Mouse (Mus musculus): ENCODE measurements around the gene Tnfrsf4.

Gene Tnfrsf4

DNA sequence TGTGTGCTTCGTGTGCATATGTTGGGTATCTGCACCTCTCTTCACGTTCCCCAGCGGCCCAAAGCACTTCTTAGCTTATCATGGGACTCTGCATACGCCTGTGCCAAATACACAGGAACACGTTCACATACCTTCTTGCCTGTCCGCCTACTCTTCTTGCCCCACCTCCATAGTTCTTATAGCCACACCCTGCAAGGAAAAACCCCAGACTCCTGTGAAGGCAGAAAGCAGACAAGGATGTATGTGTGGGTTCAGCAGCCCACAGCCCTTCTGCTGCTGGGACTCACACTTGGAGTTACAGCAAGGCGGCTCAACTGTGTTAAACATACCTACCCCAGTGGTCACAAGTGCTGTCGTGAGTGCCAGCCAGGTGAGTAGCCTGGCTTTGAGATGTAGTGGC is at the start of gene Tnfrsf4:
Gene Tnfrsf4, plus strand, starts transcription at position 207 of the 400 bp plus-strand sequence.
- DNase-seq (ENCODE audit: low read depth, low spot score): peak; percentile 87

DNA sequence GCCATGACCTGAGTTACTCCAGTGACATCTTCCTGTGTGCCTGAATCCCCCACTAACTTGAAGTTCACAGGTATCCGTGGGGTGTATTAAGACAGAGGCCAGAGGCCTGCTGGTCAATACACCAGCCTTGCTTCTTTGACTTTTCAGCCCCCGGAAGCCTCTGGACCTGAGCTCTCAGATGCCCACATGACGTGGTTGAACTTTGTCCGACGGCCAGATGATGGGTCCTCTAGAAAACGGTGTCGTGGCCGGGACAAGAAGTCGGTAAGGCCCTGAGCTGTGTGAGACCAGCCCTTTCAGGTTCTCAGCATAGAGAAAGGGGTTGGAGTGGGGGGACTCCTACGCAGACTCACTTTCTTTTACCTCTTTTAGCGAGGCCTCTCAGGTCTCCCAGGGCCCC is 49.2 kb upstream of the Tnfrsf4 start:
- no peak for DNase-seq (ENCODE audit: low read depth, low spot score)

DNA sequence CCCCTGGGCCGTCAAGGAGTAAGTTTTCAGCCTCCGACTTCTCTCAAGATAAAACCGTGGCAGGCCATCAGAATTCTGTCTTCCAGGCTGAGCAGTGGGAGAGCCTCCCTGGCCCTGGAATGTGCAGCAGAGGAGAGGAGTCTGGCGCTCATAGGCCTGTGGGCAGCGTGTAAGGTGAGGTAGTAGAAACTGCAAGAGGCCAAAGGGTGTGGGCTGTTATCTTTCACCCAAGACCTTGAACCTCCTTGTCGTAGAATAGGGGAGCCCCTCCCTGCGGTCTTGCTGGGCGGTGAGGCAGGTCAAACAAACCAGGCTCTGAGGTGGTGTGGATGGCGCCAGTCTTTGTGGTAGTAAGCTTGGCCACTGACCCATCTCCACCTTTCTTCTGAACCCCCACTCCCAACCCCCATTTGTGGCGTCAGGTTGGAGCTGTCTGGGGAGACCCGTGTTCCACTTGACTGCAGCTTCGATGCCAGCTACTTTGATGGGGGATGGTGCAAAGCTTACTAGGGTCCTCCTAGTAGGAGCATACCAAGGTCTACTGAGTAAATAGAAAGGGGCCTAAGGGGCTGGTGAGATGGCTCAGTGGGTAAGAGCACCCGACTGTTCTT is 44.5 kb upstream of the Tnfrsf4 start:
- DNase-seq (ENCODE audit: low read depth, low spot score): no peak

- no peak for DNase-seq (ENCODE audit: low read depth, low spot score)
Observed at GRCm38 (mm10) chr4:155970286-155970685, 43.4 kb upstream of the Tnfrsf4 start.

GRCm38 (mm10) chr4:155972651-155973050 is 41.0 kb upstream of the Tnfrsf4 start:
- no peak for DNase-seq (ENCODE audit: low read depth, low spot score)

- DNase-seq (ENCODE audit: low read depth, low spot score): no peak
Observed at GRCm38 (mm10) chr4:155973239-155973638, 40.4 kb upstream of the Tnfrsf4 start.

- DNase-seq (ENCODE audit: low read depth, low spot score): no peak
Observed at GRCm38 (mm10) chr4:155981436-155982082, 32.1 kb upstream of the Tnfrsf4 start.

- no peak for DNase-seq (ENCODE audit: low read depth, low spot score)
Observed at GRCm38 (mm10) chr4:155983788-155984187, 29.9 kb upstream of the Tnfrsf4 start.

DNA sequence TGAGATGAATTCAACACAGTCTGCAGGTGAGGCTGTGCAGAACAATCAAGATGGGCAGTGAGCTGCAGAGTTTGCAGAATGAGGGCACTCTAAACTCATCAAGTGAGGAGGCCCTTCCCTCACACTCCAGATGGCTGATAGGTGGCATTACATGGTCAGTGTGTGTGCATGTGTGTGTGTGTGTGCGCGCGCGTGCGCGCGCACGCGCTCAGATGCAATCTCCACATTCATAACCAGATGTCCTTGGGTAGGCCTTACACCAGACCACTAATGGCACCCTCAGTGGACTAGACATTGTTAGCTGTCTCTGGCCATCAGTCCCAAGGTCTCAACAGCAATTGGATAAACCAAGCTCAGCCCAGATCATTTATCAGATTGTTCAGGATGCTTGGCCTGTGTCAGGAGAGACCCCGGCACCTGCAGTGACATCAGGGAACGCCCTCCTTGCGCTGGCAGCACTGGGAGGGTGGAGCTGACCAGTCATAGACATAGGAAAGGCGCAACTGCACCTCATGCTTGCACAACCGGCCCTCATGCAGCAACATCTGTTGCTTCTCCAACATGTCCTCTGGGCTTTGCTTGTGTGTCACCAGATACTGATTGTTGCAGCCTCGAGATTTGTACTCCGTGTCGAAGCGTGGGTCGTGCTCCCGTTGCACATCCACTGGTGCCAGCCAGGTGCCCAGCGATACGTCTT is 22.3 kb upstream of the Tnfrsf4 start:
- no peak for DNase-seq (ENCODE audit: low read depth, low spot score)

DNA sequence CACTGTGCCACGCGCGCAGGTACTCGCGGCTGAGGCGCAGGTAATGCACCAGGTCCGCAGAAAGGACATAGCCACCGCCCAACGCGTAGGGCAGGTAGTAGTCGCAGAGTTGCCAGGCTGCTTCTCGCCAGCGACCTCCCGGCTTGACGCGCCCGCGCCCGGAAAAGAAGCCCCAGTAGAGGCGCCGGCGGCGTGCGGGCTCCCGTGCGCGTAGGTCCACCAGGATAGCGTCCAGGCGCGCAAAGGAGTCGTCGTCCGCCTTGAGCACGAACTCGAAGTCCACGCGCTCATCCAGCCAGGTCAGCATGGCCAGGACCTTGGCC is 21.8 kb upstream of the Tnfrsf4 start:
- no peak for DNase-seq (ENCODE audit: low read depth, low spot score)

- DNase-seq (ENCODE audit: low read depth, low spot score): peak; percentile 93
Observed at GRCm38 (mm10) chr4:155992241-155992905, 21.3 kb upstream of the Tnfrsf4 start, which contains the start of the genes B3galt6 and Sdf4. Gene B3galt6, minus strand, starts transcription at chr4:155992649. Gene Sdf4, plus strand, starts transcription at chr4:155992872.

DNA sequence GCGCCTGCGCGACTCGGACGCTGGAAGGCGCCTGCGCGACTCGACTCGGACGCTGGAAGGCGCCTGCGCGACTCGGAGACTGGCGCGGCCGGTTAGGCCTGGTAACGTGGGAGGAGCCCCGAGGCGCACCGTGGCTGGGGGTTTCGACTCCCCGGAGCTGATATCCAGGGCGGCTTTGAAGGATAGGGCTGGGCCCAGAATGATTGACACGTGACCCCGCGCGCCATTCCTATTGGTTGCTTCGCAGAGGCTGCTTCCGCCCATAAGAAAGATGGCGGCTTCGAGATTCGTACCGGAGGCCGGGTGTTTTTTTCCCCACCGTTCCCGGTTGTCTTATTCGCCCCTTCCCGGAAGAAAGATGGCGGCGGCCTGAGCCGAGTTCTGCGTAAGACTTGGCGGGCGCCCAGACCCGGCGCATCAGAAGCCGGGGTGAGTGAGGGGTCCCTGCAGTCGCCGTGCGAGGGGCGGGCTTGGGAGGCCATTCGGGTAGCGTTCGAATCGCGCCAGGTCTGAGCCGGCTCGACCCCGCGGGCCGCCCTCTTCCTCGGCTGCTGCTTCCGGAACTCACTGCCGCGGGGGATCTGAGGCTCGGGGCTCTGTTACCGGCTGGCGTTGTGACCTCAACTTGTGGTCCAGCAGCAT is 20.6 kb upstream of the Tnfrsf4 start:
- peak; percentile 96 for DNase-seq (ENCODE audit: low read depth, low spot score)

- no peak for DNase-seq (ENCODE audit: low read depth, low spot score)
Observed at GRCm38 (mm10) chr4:155993606-155994005, 20.0 kb upstream of the Tnfrsf4 start.

DNA sequence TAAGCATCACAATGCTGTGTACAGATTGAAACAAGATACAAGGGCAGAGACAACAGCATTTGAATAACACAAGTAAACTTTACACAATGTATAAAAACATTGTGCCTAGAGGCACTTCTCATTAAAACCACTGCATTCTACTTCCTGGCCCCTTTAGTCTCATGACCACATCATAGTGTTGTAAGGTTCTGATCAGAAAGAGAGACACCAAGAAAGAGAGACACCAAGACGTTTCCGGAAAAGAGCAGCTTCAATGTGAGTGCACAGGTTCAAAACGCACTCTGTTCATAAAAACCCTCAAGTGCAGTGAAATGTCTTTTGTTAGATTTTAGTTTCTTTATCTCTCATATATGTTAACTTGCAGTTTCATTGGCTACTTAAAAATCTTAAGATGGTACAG is 9.5 kb upstream of the Tnfrsf4 start:
- peak; percentile 80 for DNase-seq (ENCODE audit: low read depth, low spot score)

DNA sequence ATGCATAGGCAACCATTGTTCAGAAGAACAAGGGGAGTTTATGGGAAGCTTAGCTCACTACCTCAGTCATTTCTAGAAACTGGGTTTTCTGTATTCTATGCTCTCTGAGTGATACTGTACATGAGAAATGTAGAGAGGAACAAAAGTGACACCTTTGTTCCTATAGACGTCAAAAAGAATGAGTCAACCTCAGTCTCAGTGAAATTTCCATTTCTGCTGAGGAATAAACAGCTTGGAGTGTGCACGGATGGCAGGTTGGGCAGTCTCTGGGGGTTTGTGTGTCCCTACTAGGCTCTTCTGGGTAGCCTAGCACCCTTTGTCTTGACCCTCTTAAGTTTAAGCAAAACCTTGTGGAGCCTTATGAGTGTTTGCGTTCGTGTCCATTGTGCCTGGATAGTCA is 5.3 kb upstream of the Tnfrsf4 start:
- DNase-seq (ENCODE audit: low read depth, low spot score): peak; percentile 71

- no peak for DNase-seq (ENCODE audit: low read depth, low spot score)
Observed at GRCm38 (mm10) chr4:156014436-156014835, 793 bp downstream of the Tnfrsf4 start.

DNA sequence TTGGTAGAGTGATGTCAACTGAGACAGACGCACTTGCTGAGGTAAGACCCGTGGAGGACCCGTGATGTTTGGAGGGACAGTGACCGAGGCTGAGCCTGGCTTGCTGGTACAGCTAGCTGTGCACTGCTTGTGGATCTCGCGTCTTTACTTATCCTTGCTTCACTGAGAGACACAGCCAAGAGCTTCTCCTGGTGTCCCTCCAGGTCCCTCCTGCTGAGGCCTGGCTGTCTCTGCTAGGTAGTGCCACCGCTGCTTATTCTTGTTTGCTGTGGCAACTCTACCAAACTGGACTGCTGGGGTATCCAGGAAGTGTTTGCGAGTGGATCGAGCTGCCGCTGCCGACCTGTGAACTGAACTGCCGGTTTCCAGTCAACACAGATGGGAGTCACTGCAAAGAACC is 6.1 kb downstream of the Tnfrsf4 start:
- DNase-seq (ENCODE audit: low read depth, low spot score): no peak

GRCm38 (mm10) chr4:156021381-156021780 is 7.7 kb downstream of the Tnfrsf4 start:
- peak; percentile 84 for DNase-seq (ENCODE audit: low read depth, low spot score)

GRCm38 (mm10) chr4:156021942-156022419 is 8.3 kb downstream of the Tnfrsf4 start:
- peak; percentile 96 for DNase-seq (ENCODE audit: low read depth, low spot score)

DNA sequence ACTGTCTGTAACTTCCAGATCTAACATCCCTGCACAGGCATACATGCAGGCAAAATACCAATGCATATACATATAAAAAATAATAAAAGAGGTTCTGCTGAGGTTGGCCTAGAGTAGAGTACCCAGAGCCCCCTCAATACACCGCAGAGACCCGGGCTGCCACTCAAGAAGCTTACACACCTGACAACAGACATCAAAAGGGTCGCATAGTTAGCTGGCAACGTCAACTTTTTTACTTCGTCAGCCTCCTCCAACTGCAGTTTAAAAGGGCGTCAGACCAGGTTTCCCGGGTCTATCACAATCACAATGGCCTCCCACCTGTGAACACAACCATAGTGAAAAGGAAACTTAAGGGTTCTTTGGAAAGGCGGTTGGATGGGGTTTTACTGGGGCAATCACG is 9.9 kb downstream of the Tnfrsf4 start:
- DNase-seq (ENCODE audit: low read depth, low spot score): peak; percentile 53

DNA sequence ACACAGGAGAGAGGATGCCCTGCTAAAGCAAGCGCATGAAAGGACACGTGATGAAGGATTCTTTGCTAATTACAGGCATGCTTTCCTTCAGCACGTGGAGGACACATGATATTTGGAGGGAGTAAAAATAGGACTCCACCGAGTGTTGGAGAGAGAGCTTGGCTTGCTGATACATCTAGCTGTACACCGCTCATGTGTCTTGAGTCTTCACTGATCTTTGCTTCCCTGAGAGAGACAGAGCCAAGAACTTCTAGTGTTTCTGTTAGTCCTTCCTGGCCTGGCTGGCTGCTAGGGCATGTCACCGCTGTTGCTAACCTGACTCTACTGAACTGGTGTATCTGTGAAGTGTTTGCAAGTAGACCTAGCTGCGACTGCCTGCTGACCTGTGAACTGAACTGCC is 10.5 kb downstream of the Tnfrsf4 start:
- DNase-seq (ENCODE audit: low read depth, low spot score): no peak

GRCm38 (mm10) chr4:156026013-156026412 is 12.4 kb downstream of the Tnfrsf4 start, which contains the start of gene Tnfrsf18:
Gene Tnfrsf18, plus strand, starts transcription at chr4:156026164.
- DNase-seq (ENCODE audit: low read depth, low spot score): peak; percentile 80

Measured in CD4-positive helper T cell, adult 2 months (primary cell).